Mouse (Mus musculus) fibroblast of lung, adult 2 months (primary cell): Measurements from ENCODE around the gene Cpb2.
A peak's percentile ranks its signal among the peaks of the same experiment; 100 is the strongest.

Experiments
- DNase-seq: peaks from one replicate; pipeline ENCODE4 v3.0.0-alpha.2; 2011; ENCODE audit warnings: low read depth

Cpb2 gene

DNA sequence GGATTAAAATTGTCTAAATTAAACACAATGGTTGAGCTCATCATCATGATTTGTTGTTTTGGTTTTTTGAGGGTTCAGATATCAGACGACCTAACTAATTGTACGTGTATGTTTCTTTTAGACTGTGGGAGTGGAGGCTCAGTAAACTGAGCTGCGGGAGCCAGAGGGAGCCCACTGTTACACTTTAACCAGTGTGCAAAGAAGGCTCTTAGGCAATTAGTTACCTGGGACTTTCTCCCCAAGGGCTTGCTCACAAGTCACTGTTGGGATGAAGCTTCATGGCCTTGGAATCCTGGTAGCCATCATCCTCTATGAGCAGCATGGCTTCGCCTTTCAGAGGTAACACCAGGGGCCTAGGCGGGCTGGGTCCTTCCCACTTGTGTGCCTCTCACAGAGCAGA, at the start of gene Cpb2:
Gene Cpb2 (plus strand): TSS at position 201 of the 400 bp plus-strand sequence.
- DNase-seq = no peak

DNA sequence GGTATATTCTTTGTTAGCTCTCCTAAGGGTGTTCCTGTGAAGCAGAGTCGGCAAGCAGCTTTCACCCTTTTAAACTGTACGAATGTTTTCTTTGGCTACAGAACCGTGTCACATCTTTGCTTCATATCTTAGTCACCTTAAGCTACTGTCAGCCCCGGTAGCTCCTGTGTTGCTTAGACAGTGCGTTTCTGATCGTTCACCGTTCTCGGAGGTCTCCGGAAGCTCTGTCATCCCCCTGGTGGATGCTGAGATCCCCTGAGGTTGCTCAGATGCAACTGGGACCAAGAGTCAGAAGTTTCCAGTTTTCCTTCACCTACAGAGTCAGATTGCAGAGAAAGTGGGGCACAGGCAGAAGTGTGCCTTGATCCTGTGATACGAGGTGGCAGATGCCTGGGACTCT, 49.7 kb upstream of the Cpb2 start:
- DNase-seq = no peak

DNA sequence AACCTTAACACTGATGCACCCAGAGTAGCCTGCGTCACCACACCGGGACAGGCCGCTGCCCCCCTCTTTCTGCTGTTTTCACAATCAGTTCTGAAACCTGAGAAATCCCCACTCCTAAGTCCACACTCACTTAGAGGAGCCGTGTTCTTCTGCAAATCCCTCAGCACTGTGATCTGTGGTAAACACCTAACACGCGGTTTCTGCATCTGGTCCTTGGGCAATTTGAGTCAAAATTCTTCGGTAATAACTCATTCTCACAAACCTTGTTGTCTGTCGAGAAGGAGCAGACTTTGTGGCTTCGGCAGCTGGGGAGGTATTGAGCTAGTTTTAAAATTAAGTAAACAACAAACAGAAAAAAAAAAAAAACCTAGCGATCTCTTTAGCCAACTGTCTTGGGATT, 49.2 kb upstream of the Cpb2 start:
- no peak for DNase-seq

DNA sequence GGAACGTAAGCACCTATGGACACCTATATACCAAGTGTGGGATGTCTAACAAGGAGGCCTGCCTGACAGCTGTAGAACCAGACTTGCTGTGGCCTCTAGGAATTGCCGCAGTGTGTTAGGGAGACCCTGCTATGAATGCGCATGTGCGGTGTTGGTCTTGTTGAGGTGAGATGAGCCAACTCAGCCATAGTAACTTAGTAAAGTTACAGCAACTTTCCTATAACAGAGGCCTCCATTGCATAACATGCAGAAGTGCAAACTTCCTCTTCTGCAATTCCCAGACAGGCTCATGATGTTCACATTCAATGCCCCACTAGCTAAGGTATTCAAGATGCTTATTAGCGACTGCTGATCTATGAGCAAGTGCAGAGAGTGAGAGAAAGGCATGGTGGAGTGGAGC, 46.6 kb upstream of the Cpb2 start:
- no peak for DNase-seq

DNA sequence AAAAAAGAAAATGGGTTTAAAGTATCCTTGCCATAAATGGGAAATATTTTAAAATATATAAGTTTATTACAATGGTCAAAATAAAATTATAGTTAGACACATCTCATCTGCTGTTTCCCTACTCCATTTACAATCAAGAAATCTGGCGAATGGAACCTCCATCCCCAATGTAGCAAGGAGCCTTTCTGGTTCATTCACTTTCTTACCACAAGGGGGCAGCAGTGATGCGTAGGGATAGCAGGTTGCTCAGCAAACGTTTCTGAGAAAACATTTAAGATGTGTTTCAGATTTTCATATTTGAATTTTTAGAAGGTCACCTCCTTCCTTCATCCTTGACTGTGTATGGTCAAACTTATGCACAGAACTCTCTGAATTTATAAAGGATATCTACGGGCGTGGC, 45.1 kb upstream of the Cpb2 start:
- DNase-seq = peak; percentile 32

GRCm38 (mm10) chr14:75197660-75198059, 44.4 kb upstream of the Cpb2 start:
- DNase-seq = no peak

GRCm38 (mm10) chr14:75205363-75206051, 36.6 kb upstream of the Cpb2 start:
- DNase-seq = no peak

DNA sequence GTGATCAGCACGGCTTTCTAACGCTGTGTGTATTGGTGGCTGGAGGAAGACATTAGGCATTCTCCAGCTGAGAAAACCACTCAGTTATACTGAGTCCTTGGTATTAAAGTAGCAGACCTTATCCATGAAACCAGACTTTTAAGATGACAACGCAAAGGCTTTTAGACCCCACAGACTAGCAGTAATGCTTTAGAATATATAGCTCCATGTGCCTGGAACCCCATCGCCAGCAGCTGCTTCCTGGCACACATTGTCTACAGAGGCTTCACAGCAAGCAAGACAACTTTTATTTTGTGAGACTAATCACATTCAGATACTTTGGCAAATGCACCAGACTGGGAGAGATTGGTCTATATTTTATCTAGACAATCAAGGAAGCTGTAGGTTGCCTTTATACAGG, 35.8 kb upstream of the Cpb2 start:
- no peak for DNase-seq

- DNase-seq = no peak
Measured at GRCm38 (mm10) chr14:75208572-75209151, 33.4 kb upstream of the Cpb2 start.

- DNase-seq = no peak
Measured at GRCm38 (mm10) chr14:75213752-75214151, 28.3 kb upstream of the Cpb2 start.

DNA sequence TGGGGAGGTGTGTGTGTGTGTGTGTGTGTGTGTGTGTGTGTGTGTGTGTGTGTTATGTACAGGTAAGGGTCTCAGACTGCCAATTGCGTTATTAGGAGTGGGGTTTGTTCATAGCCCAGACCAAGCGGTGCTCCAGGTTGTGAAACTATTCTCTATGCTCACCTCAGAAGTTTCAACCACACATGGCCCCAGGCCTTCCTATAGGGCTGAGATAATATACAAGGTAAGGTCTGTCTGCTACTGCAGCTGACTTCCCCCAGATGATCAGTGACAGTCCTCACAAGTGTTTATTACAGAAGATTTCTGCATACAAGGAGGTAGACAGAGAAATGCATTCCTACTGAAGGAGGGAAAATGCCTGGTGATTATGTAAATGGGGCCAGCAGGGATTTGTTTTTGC, 23.2 kb upstream of the Cpb2 start:
- no peak for DNase-seq

GRCm38 (mm10) chr14:75219250-75219913, 22.7 kb upstream of the Cpb2 start:
- no peak for DNase-seq

GRCm38 (mm10) chr14:75222386-75222785, 19.7 kb upstream of the Cpb2 start:
- DNase-seq = no peak

GRCm38 (mm10) chr14:75227453-75228084, 14.5 kb upstream of the Cpb2 start:
- no peak for DNase-seq

DNA sequence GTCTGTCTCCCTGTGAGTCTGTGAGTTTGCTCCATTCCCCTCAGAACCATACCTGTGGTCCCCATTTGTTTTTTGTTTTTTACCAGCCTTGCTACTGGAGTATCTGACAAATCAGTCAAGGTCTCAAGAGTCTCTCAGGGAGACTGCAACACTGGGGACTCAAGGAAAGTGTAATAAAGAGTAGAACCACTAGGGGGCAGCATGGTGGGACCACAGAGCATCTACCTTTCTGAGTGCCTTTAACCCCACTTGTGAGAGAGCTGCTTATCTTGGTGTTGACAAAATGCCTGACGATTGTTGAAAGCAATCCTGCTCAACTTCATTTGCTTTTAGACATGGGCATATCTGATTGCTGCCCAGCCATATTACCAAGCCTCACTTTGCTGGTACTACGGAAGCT, 12.3 kb upstream of the Cpb2 start:
- DNase-seq = no peak

GRCm38 (mm10) chr14:75233070-75233469, 9.0 kb upstream of the Cpb2 start:
- no peak for DNase-seq

- DNase-seq = no peak
Measured at GRCm38 (mm10) chr14:75235552-75235951, 6.5 kb upstream of the Cpb2 start.

DNA sequence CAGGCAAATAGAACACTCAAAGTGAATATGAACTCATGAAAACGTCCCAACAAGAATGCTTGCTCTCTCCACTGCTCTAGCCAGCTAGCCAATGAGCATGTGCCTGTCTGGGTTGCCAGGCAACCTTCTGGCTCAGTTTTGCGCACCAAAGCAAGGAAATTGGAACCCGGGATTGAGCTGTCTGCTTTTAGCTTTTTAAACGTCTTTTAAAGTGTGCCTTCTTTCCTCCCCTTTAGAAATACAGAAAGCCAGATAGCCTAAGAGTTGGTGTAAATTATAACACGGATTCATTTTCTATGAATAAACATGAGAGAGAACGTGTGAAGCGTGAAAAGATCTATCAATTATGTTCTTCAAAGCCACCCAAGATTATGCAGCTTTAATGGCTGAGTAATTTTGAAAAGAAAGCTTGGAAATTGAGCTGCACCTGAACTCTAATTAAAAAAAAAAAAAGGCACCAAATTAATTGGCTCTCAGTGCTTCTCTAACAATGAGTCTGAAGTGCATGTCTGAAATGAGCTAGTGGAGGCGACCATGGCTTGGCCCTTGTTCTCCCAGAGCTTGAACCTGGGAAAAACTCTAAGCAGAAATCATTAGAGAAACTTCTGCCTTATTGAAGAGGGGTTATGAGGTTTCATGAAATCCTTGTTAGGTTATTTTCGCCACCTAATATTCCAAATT, 6.0 kb upstream of the Cpb2 start:
- no peak for DNase-seq

DNA sequence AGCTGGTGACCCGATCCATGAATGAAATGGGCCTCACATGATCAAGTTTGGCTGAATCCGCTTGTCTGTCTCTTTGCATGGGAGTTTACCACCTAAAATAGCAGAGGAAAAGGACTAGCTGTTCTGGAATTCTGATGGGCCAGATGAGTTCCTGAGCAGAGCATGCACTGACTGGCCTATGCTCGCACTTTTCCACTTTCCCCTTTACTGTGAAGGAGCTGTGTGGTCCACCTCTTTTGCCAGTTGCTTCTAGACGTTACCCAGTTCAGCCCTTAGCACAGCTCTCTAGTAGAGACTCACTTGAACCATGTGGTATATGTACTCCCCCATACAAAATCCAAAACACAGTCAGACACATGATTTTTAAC, 5.5 kb upstream of the Cpb2 start:
- no peak for DNase-seq

DNA sequence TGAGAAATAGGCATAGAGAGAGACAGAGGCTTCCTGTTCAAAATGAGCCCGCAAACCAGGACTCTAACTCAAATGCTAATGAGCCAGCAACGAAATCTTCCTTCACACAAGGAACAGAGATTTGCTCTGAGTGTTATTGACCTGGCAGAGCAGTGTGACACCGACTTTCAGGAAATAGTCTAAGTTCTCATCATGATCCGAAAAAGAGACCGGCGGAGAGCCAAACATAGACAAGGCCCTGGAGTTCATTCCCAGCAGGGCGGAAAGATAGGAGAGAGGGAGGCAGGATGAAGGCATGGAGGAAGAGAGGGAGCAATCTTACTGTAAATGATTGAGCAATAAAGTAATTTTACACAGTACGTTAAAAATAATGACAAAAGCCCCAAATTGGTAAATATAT, 5.0 kb upstream of the Cpb2 start:
- no peak for DNase-seq

DNA sequence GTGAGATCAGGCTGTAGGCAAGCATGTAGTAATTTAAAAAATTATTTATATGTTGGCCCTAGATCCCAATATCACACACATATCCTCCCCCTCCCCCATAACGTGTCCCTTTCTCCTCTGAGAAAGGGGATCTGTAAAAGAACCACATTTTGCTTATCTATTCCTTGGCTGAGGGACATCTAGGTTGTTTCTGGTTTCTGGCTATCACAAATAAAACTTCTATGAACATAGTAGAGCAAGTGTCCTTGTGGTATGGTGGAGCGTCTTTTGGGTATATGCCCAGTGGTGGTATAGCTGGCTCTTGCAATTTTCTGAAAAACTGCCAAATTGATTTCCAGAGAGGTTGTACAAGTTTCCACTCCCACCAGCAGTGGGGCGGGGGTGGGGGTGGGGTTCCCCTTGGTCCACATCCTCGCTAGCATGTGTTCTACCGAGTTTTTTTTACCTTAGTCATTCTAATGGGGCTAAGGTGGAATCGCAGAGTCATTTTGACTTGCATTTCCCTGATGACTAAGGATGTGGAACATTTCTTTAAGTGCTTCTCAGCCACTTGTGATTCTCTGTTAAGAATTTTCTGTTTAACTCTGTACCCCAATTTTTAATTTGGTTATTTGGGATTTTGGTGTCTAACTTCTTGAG, 3.9 kb upstream of the Cpb2 start:
- no peak for DNase-seq
